Mouse (Mus musculus): ENCODE measurements at regions not wholly inside any gene's neighbourhood (a gene's known extent, or its start where the extent isn't known, plus 50 kb on each side); places are given as distances from the start of the nearest gene placed in this dataset.

DNA sequence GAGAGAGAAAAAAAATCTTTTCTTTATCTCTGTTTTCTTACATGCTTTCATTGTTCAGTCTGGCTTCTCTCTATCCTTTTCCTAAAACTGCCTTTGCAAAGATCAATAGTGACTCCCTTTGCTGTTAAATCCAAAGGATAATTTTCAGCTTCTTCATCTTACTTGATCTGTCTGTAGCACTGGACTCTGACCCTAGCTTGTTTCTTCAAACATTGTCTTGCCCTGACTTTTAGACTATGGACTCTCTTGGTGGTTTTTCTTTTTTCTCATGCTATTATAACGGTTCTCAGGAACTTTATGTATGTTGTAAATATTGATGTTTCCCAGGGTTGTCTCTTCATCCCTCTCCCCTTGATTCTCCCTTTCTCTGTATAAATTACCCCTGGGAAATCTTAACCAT, 58.0 kb upstream of the Pkn2 start:
- no peak; the same call in 1 of the 2 replicates for ATAC-seq
- H3K27ac ChIP-seq (ENCODE audit: low read depth, low read length) = no peak overlapping the region
- no peaks in the 10 kb centered on the region for H3K27me3 ChIP-seq (replicated peaks; ENCODE audit: control insufficient read depth, insufficient read depth, low read length)
- TF ChIP-seq CTCF (IDR thresholded peaks at IDR 0.05; ENCODE audit: low read depth) = no peak
- H3K4me2 ChIP-seq (replicated peaks; ENCODE audit: low read depth) = no peak overlapping the region
- 6% methylated on average over 1 of the region's 1 CpGs for WGBS
- H3K9ac ChIP-seq (ENCODE audit: low read depth, low read length) = no peak overlapping the region
- H3K4me1 ChIP-seq (replicated peaks; ENCODE audit: control insufficient read depth, insufficient read depth, low read length) = peaks cover 4% of the 10 kb centered on the region; the same call in 1 of the 2 replicates
- H3K9me3 ChIP-seq (ENCODE audit: control insufficient read depth) = no peaks in the 10 kb centered on the region
- H3K36me3 ChIP-seq (ENCODE audit: control insufficient read depth, insufficient read depth) = no peaks in the 10 kb centered on the region
- no peak overlapping the region for H3K4me3 ChIP-seq (ENCODE audit: low read depth, low read length)

DNA sequence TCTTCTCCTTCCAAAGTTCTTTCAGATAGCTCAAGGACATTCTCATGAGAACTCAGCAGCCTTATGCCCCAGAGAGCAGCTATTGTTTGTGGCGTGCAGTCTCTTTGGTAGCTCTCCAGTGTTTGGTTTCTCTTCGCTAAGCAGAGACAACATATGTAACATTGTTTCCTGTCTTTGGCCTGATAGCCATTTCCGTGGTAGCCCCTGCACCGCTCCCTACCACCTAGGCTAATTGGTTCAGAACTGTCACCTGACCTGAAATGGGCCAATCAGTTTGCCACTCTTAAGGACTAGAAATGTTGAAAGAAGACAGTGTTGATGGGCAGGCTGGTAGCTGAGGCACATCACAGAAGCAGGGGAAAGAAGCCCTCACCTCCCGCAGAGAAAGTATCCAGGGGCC, 54.1 kb upstream of the Pkn2 start:
- Histone ChIP-seq H3K27me3 (replicated peaks; ENCODE audit: control insufficient read depth, insufficient read depth, low read length) (no peaks in the 10 kb centered on the region), H3K27ac (ENCODE audit: low read depth, low read length) (no peak overlapping the region), H3K9ac (ENCODE audit: low read depth, low read length) (no peak overlapping the region), H3K4me2 (replicated peaks; ENCODE audit: low read depth) (no peak overlapping the region), H3K4me1 (replicated peaks; ENCODE audit: control insufficient read depth, insufficient read depth, low read length) (peaks cover 4% of the 10 kb centered on the region; the same call in 1 of the 2 replicates), H3K36me3 (ENCODE audit: control insufficient read depth, insufficient read depth) (no peaks in the 10 kb centered on the region), H3K4me3 (ENCODE audit: low read depth, low read length) (no peak overlapping the region), H3K9me3 (ENCODE audit: control insufficient read depth) (no peaks in the 10 kb centered on the region)
- no peak for ATAC-seq
- TF ChIP-seq CTCF (IDR thresholded peaks at IDR 0.05; ENCODE audit: low read depth) = no peak
- WGBS = 63% methylated on average over 5 of the region's 5 CpGs

DNA sequence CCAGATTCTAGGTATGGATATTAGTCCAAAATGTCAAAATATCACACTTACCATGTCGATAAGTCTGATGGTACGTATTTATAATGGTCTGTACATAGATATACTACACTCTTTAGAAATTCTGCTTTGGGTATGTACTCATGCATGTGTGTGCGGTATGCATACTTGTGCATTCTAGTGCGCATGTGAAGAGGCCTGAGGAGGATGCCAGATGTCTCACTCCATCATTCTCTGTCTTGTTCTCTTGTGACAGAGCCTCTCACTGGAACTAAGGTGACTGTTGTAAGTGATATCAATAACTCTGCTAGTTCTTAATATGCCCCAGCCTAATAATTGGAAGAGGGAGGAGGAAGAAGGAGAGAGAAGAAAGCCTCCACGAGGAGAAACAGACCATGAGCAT, 52.5 kb upstream of the Pkn2 start:
- Histone ChIP-seq H3K4me3 (ENCODE audit: low read depth, low read length) (no peak overlapping the region), H3K27ac (ENCODE audit: low read depth, low read length) (no peak overlapping the region), H3K36me3 (ENCODE audit: control insufficient read depth, insufficient read depth) (no peaks in the 10 kb centered on the region), H3K4me1 (replicated peaks; ENCODE audit: control insufficient read depth, insufficient read depth, low read length) (peaks cover 2% of the 10 kb centered on the region; the same call in 1 of the 2 replicates), H3K27me3 (replicated peaks; ENCODE audit: control insufficient read depth, insufficient read depth, low read length) (no peaks in the 10 kb centered on the region), H3K9ac (ENCODE audit: low read depth, low read length) (no peak overlapping the region), H3K9me3 (ENCODE audit: control insufficient read depth) (no peaks in the 10 kb centered on the region), H3K4me2 (replicated peaks; ENCODE audit: low read depth) (no peak overlapping the region)
- no peak for ATAC-seq
- no peak for TF ChIP-seq CTCF (IDR thresholded peaks at IDR 0.05; ENCODE audit: low read depth)
- 92% methylated on average over 5 of the region's 5 CpGs for WGBS

DNA sequence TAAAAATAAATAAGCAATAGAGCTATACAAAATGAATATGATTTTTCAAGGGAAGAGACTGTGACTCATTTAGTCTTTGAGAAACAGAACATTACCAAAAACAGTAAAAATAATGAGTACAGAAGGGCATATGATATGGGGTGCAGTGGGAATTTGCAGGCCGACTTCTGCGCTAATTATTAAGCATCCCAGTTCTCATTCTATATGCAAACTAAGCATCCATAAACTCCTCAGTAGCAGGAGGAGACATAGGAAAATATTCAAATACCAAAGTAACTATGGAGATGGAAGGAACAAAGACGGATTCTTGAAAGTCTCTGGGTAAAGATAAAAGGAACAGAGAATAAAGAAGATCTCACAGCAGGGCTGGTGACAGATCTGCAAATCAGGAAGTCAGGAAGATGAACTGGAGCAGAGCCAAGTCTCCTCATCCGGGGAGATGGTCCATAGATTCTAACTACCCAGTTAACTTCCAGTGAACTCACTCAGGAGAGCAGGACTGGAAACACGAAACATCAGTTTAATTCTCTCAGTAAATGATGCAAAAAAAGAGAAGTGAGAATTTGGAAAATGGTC, 52.0 kb upstream of the Pkn2 start:
- Histone ChIP-seq H3K9me3 (ENCODE audit: control insufficient read depth) (no peaks in the 10 kb centered on the region), H3K9ac (ENCODE audit: low read depth, low read length) (no peak overlapping the region), H3K27ac (ENCODE audit: low read depth, low read length) (no peak overlapping the region), H3K4me1 (replicated peaks; ENCODE audit: control insufficient read depth, insufficient read depth, low read length) (no peaks in the 10 kb centered on the region), H3K27me3 (replicated peaks; ENCODE audit: control insufficient read depth, insufficient read depth, low read length) (no peaks in the 10 kb centered on the region), H3K4me2 (replicated peaks; ENCODE audit: low read depth) (no peak overlapping the region), H3K4me3 (ENCODE audit: low read depth, low read length) (no peak overlapping the region), H3K36me3 (ENCODE audit: control insufficient read depth, insufficient read depth) (no peaks in the 10 kb centered on the region)
- no peak for ATAC-seq
- 70% methylated on average over 5 of the region's 5 CpGs for WGBS
- no peak for TF ChIP-seq CTCF (IDR thresholded peaks at IDR 0.05; ENCODE audit: low read depth)
